Mouse (Mus musculus) midbrain, embryonic 16.5 days (tissue): ENCODE measurements at regions not wholly inside any gene's neighbourhood (a gene's known extent, or its start where the extent isn't known, plus 50 kb on each side); places are given as distances from the start of the nearest gene placed in this dataset.

ENCODE experiments used
- ATAC-seq: fragments of 200-750 bp; cut with Nextera tagmentation; 2 replicates; pipeline ENCODE4 v1.8.0; 2017; ENCODE audit warnings: moderate TSS enrichment
- H3K27ac ChIP-seq: fragments of 300-500 bp; sonication (generic); 2 replicates; pipeline ENCODE4 v1.5.1; 2014; ENCODE audit warnings: mild to moderate bottlenecking, low read length, mixed read lengths
- H3K27me3 ChIP-seq: fragments of 300-500 bp; sonication (generic); 2 replicates; pipeline ENCODE4 v1.6.1; 2014; ENCODE audit warnings: low read depth, low read length, mixed read lengths; ENCODE audit not compliant: control insufficient read depth, insufficient read depth
- H3K36me3 ChIP-seq: fragments of 300-500 bp; sonication (generic); 2 replicates; pipeline ENCODE4 v1.6.1; 2014; ENCODE audit warnings: mild to moderate bottlenecking, low read length, moderate library complexity, mixed read lengths; ENCODE audit not compliant: control insufficient read depth, insufficient read depth
- H3K4me1 ChIP-seq: fragments of 300-500 bp; sonication (generic); 2 replicates; pipeline ENCODE4 v1.6.1; 2014; ENCODE audit warnings: mild to moderate bottlenecking, low read length, mixed read lengths; ENCODE audit not compliant: control insufficient read depth, insufficient read depth
- H3K4me2 ChIP-seq: fragments of 300-500 bp; sonication (generic); 2 replicates; pipeline ENCODE4 v1.6.1; 2014; ENCODE audit warnings: mild to moderate bottlenecking, low read length, mixed read lengths
- H3K4me3 ChIP-seq: fragments of 300-500 bp; sonication (generic); 2 replicates; pipeline ENCODE4 v1.5.1; 2014; ENCODE audit warnings: low read depth, mild to moderate bottlenecking, low read length, moderate library complexity, mixed read lengths
- H3K9ac ChIP-seq: fragments of 300-500 bp; sonication (generic); 2 replicates; pipeline ENCODE4 v1.6.1; 2014; ENCODE audit warnings: low read depth, low read length, mixed read lengths
- H3K9me3 ChIP-seq: fragments of 300-500 bp; sonication (generic); replicated peaks from 2 replicates; pipeline ENCODE4 v1.6.1; 2014; ENCODE audit warnings: mild to moderate bottlenecking, low read length, mixed read lengths; ENCODE audit not compliant: control insufficient read depth, poor library complexity, severe bottlenecking
- WGBS: fragments of 180-500 bp; shearing (Covaris S2); extraction: QIAGEN DNeasy Blood & Tissue Kit; methylation state at CpG from one replicate; pipeline ENCODE4 v1.1.7; 2014; 5-methylcytosine and 5-hydroxymethylcytosine counted together

- no peak overlapping the region for H3K4me3 ChIP-seq
- no peaks in the 10 kb centered on the region for H3K27me3 ChIP-seq
- H3K27ac ChIP-seq, result no peak overlapping the region
- no peak for ATAC-seq
- H3K4me1 ChIP-seq, result 0 out of 2 replicates have a peak, but pooled peaks cover 2% of the 10 kb centered on the region
- H3K4me2 ChIP-seq, result no peak overlapping the region
- no peaks in the 10 kb centered on the region for H3K36me3 ChIP-seq
- no peaks in the 10 kb centered on the region for H3K9me3 ChIP-seq
- 62% methylated on average over 1 of the region's 1 CpGs for WGBS
- H3K9ac ChIP-seq, result no peak overlapping the region
These were observed 115.2 kb upstream of the Fsip2 start for GRCm38 (mm10) chr2:82828222-82828621.

DNA sequence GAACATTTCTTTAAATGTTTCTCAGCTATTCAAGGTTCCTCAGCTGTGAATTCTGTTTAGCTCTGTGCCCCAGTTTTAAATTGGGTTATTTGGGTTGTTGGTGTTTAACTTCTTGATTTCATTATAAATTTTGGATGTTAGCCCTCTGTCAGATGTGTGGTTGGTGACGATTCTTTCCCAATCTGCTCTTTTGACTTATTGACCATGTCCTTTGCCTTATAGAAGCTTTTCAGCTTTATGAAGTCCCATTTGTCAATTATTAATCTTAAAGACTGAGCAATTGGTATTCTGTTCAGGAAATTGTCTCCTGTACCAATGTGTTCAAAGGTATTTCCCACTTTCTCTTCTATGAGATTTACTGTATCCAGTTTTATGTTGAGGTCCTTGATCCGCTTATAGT is 103.6 kb upstream of the Fsip2 start:
- H3K4me3 ChIP-seq, result no peak overlapping the region
- H3K9ac ChIP-seq, result no peak overlapping the region
- no peak overlapping the region for H3K4me2 ChIP-seq
- no peaks in the 10 kb centered on the region for H3K27me3 ChIP-seq
- H3K9me3 ChIP-seq, result no peaks in the 10 kb centered on the region
- no peak overlapping the region for H3K27ac ChIP-seq
- no peak for ATAC-seq
- 90% methylated on average over 2 of the region's 2 CpGs for WGBS
- no peaks in the 10 kb centered on the region for H3K4me1 ChIP-seq
- no peaks in the 10 kb centered on the region for H3K36me3 ChIP-seq

- no peak overlapping the region for H3K4me2 ChIP-seq
- peak; percentile 79 for ATAC-seq
These were observed 96.2 kb upstream of the Fsip2 start for GRCm38 (mm10) chr2:82847271-82847670.

GRCm38 (mm10) chr2:82847692-82848091 is 95.7 kb upstream of the Fsip2 start:
- H3K36me3 ChIP-seq, result no peaks in the 10 kb centered on the region
- no peak overlapping the region for H3K4me3 ChIP-seq
- H3K27me3 ChIP-seq, result no peaks in the 10 kb centered on the region
- no peaks in the 10 kb centered on the region for H3K9me3 ChIP-seq
- WGBS, result 26% methylated on average over 6 of the region's 6 CpGs
- peak overlapping the region; percentile 32; the same call in 1 of the 2 replicates for H3K4me2 ChIP-seq
- ATAC-seq, result peak; percentile 73; the same call in 1 of the 2 replicates
- no peak overlapping the region for H3K9ac ChIP-seq
- H3K27ac ChIP-seq, result no peak overlapping the region
- H3K4me1 ChIP-seq, result peaks cover 4% of the 10 kb centered on the region

More at GRCm38 (mm10) chr2:82847271-82847670, 96.2 kb upstream of the Fsip2 start:
- Histone ChIP-seq H3K36me3 (no peaks in the 10 kb centered on the region), H3K9me3 (no peaks in the 10 kb centered on the region), H3K27ac (no peak overlapping the region), H3K9ac (no peak overlapping the region), H3K4me3 (no peak overlapping the region), H3K27me3 (no peaks in the 10 kb centered on the region), H3K4me1 (peaks cover 4% of the 10 kb centered on the region)
- WGBS, result 13% methylated on average over 3 of the region's 3 CpGs
